Mouse (Mus musculus) heart, adult 10 weeks (tissue): ENCODE data around the gene Pygo1. TPM values are rescaled to one million over a fixed set of nuclear protein-coding genes. Genes with fewer than 3 reads are reported as not detected.

Experiments used
- polyA plus RNA-seq: library from polyadenylated mRNA; stranded (reverse); fragments of 350-450 nt; fragmentation: Illumina TruSeq; extraction: RNeasy Lipid Tissue Mini Kit (QIAGEN cat#74804); gene quantifications from one replicate; pipeline ENCODE4 v1.2.3, GENCODE M21; 2014; ENCODE audit warnings: low read depth, low replicate concordance

Gene Pygo1
- polyA plus RNA-seq: 11.9 TPM

GRCm38 (mm10) chr9:72925021-72925934 lies at the start of gene Pygo1:
Gene Pygo1, plus strand, starts transcription at chr9:72925645.

DNA sequence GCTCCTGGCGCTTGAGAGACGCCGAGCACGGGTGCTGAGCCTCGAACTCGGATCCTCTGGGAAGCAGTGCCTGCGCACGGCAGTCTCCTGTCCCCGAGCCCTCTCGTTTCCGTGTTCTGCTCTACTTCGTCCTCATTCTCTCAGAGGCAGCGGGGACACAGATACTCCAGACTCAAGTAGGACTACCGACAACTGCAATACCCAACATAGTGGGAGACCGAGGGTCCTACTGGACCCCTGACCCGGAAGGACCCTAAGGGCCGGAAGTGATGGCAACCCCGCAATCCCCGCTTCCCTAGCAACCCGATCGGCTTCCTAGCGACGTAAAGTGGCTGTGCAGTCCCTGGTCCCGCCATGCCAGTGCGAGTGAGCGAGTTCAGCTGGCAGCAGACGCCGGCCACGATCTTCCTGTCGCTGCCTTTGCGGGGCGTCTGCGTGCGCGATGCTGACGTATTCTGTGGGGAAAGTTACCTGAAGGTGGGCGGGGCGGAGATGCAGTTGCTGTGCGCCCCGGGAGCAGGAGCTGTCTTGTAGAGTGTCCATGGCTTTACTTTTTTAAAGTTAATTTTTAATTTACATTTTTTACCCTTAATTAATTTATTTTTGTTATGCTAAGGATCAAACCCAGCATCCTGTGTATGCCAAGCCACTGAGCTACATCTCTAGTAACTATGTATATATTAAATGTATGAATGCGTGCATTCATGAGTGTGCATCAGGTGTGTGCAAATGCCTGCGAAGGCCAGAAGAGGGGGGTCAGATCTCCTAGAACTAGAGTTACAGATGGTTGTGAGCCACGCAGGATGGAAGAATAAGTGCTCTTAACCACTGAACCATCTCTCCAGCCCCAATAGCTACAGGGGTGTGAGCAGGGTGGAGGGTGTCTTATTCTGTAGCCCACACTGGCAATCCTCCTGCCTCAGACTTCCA lies 33.3 kb downstream of the Pygo1 start, which contains the start of the genes Dyx1c1 and Gm44503:
Gene Dyx1c1 (plus strand): TSS at position 265 of the 930 bp plus-strand sequence.
Gene Gm44503 (plus strand): TSS at position 332 of the 930 bp plus-strand sequence.

GRCm38 (mm10) chr9:72985250-72986220 lies 60.1 kb downstream of the Pygo1 start, which contains the start of the genes Ccpg1os and Ccpg1:
Gene Ccpg1os, minus strand, starts transcription at chr9:72985382.
Gene Ccpg1, plus strand, starts transcription at chr9:72985429.

Other genes starting within 250 kb of the Pygo1 start
- gene Prtg, start 118.8 kb upstream of the Pygo1 start, polyA plus RNA-seq: not detected
- 1.0 TPM for gene Dyx1c1, start 33.1 kb downstream of the Pygo1 start, polyA plus RNA-seq
- gene Gm44503, start 33.2 kb downstream of the Pygo1 start, polyA plus RNA-seq: not detected
- gene Ccpg1os, start 59.7 kb downstream of the Pygo1 start, polyA plus RNA-seq: 11.1 TPM
- 105 TPM for gene Ccpg1, start 59.8 kb downstream of the Pygo1 start, polyA plus RNA-seq
- gene Pigb, start 114.7 kb downstream of the Pygo1 start, polyA plus RNA-seq: 4.6 TPM
- 4.1 TPM for gene Rab27a, start 119.2 kb downstream of the Pygo1 start, polyA plus RNA-seq
- gene Khdc3, start 176.2 kb downstream of the Pygo1 start, polyA plus RNA-seq: not detected
- not detected for gene Gm20509, start 176.8 kb downstream of the Pygo1 start, polyA plus RNA-seq
- 48.4 TPM for gene Rsl24d1, start 187.8 kb downstream of the Pygo1 start, polyA plus RNA-seq